Mouse (Mus musculus) T-helper 2 cell (primary cell): ENCODE data around the gene Ifit1bl2.

Experiments
- in situ Hi-C: fragments of 300-600 bp; cut with MboI, MseI; formaldehyde crosslinking; loops from one replicate; pipeline ENCODE4 v1.15.1; 2025; ENCODE audit warnings: high pct_unique_total_duplicates

Ifit1bl2 gene

DNA sequence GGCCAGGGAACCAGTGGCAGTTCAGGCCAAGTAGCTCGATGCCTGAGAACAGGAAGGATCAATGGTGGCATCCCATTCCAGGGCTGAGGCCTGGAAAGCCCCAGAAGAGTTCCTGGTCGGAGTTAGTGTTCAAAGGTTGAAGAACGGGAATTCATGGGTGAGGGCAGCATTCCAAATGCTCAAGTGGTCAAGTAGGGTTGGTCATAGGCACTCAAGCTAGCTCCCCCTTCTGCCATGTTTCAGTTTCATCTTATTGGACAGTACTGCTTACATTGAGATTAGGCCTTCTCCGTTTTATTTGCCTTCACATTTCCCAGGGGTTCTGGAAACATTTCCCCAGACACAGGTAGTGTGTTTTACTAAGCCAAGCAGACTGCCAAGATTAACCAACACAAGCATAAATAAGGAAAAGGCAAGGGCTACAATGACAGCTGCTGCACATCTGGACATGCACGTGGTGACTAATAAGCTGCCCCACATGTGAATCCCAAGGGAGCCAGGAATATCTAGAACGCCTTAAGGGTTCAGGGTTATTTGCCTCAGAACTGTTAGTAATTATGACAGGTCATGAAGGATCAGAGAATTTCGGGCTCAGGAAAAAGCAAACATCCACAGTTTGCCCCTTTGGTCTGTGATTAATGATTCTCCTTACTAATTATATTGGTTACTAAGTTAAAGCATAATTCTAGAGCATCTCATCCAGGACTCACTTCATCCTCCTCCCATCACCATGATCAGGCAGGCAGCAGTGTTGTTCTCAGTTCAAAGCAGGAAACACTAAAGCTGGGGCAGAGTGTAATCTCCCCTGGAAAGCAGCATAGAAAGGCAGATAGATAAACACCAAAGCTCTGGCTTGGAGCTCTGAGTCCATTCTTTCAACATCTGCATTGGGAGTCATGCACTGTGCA is 71.3 kb downstream of the Ifit1bl2 start:
- in situ Hi-C loops = no loop called here
